Mouse (Mus musculus): ENCODE results near the gene Atp2c1. TPM values are rescaled to one million over a fixed set of nuclear protein-coding genes. Genes with fewer than 3 reads are reported as not detected.

Atp2c1 gene
- polyA plus RNA-seq, 1 experiment from 2014 or later: 45.9 TPM

- no peaks in the 10 kb centered on the region; the same call in 1 of the 2 replicates for H3K27me3 ChIP-seq (replicated peaks; ENCODE audit: control insufficient read depth, insufficient read depth, low read length)
- H3K9ac ChIP-seq (ENCODE audit: low read depth, low read length): no peak overlapping the region
- no peak overlapping the region for H3K4me2 ChIP-seq
- DNase-seq (ENCODE audit: low spot score) (peak; percentile 39), ATAC-seq (replicated peaks; ENCODE audit: low FRiP score) (no peak)
- no peak overlapping the region for H3K27ac ChIP-seq (ENCODE audit: low read depth, low read length)
- WGBS: 12% methylated on average over 4 of the region's 4 CpGs
- no peaks in the 10 kb centered on the region for H3K4me1 ChIP-seq (replicated peaks; ENCODE audit: control insufficient read depth, insufficient read depth, low read length)
- H3K36me3 ChIP-seq (ENCODE audit: control insufficient read depth, insufficient read depth, low read length): no peaks in the 10 kb centered on the region
- H3K9me3 ChIP-seq (ENCODE audit: control insufficient read depth, low read length): no peaks in the 10 kb centered on the region
- H3K4me3 ChIP-seq (ENCODE audit: low read depth, low read length): no peak overlapping the region
These were observed 137.8 kb downstream of the Atp2c1 start for GRCm38 (mm10) chr9:105389289-105389688.

GRCm38 (mm10) chr9:105387403-105387802 is 139.7 kb downstream of the Atp2c1 start:
- no peak for DNase-seq (ENCODE audit: low spot score)
- WGBS: 76% methylated on average over 5 of the region's 5 CpGs
- Histone ChIP-seq H3K36me3 (ENCODE audit: control insufficient read depth, insufficient read depth, low read length) (no peaks in the 10 kb centered on the region), H3K9ac (ENCODE audit: low read depth, low read length) (no peak overlapping the region), H3K27ac (ENCODE audit: low read depth, low read length) (no peak overlapping the region), H3K27me3 (replicated peaks; ENCODE audit: control insufficient read depth, insufficient read depth, low read length) (no peaks in the 10 kb centered on the region), H3K9me3 (ENCODE audit: control insufficient read depth, low read length) (no peaks in the 10 kb centered on the region), H3K4me2 (no peak overlapping the region), H3K4me3 (ENCODE audit: low read depth, low read length) (no peak overlapping the region), H3K4me1 (replicated peaks; ENCODE audit: control insufficient read depth, insufficient read depth, low read length) (no peaks in the 10 kb centered on the region)
- ATAC-seq (replicated peaks; ENCODE audit: low FRiP score): no peak

- no peak overlapping the region for H3K4me3 ChIP-seq (ENCODE audit: low read depth, low read length)
- WGBS: 79% methylated on average over 8 of the region's 8 CpGs
- no peak overlapping the region for H3K4me2 ChIP-seq
- H3K9me3 ChIP-seq (ENCODE audit: control insufficient read depth, low read length): no peaks in the 10 kb centered on the region
- no peak overlapping the region for H3K27ac ChIP-seq (ENCODE audit: low read depth, low read length)
- H3K4me1 ChIP-seq (replicated peaks; ENCODE audit: control insufficient read depth, insufficient read depth, low read length): no peaks in the 10 kb centered on the region
- no peak for DNase-seq (ENCODE audit: low spot score)
- no peak for ATAC-seq (replicated peaks; ENCODE audit: low FRiP score)
- H3K9ac ChIP-seq (ENCODE audit: low read depth, low read length): no peak overlapping the region
- H3K27me3 ChIP-seq (replicated peaks; ENCODE audit: control insufficient read depth, insufficient read depth, low read length): no peaks in the 10 kb centered on the region
- no peaks in the 10 kb centered on the region for H3K36me3 ChIP-seq (ENCODE audit: control insufficient read depth, insufficient read depth, low read length)
These were observed 147.5 kb downstream of the Atp2c1 start for GRCm38 (mm10) chr9:105379533-105380145.

GRCm38 (mm10) chr9:105377622-105378021 is 149.5 kb downstream of the Atp2c1 start:
- H3K9ac ChIP-seq (ENCODE audit: low read depth, low read length): no peak overlapping the region
- WGBS: 66% methylated on average over 3 of the region's 3 CpGs
- no peak overlapping the region for H3K27ac ChIP-seq (ENCODE audit: low read depth, low read length)
- H3K36me3 ChIP-seq (ENCODE audit: control insufficient read depth, insufficient read depth, low read length): no peaks in the 10 kb centered on the region
- H3K9me3 ChIP-seq (ENCODE audit: control insufficient read depth, low read length): no peaks in the 10 kb centered on the region
- DNase-seq (ENCODE audit: low spot score) (no peak), ATAC-seq (replicated peaks; ENCODE audit: low FRiP score) (no peak)
- no peaks in the 10 kb centered on the region for H3K4me1 ChIP-seq (replicated peaks; ENCODE audit: control insufficient read depth, insufficient read depth, low read length)
- H3K4me2 ChIP-seq: no peak overlapping the region
- H3K27me3 ChIP-seq (replicated peaks; ENCODE audit: control insufficient read depth, insufficient read depth, low read length): no peaks in the 10 kb centered on the region
- H3K4me3 ChIP-seq (ENCODE audit: low read depth, low read length): no peak overlapping the region

GRCm38 (mm10) chr9:105376954-105377530 is 150.1 kb downstream of the Atp2c1 start:
- Histone ChIP-seq H3K27ac (ENCODE audit: low read depth, low read length) (no peak overlapping the region), H3K9ac (ENCODE audit: low read depth, low read length) (no peak overlapping the region), H3K4me3 (ENCODE audit: low read depth, low read length) (no peak overlapping the region), H3K36me3 (ENCODE audit: control insufficient read depth, insufficient read depth, low read length) (no peaks in the 10 kb centered on the region), H3K9me3 (ENCODE audit: control insufficient read depth, low read length) (no peaks in the 10 kb centered on the region), H3K4me2 (no peak overlapping the region), H3K27me3 (replicated peaks; ENCODE audit: control insufficient read depth, insufficient read depth, low read length) (no peaks in the 10 kb centered on the region), H3K4me1 (replicated peaks; ENCODE audit: control insufficient read depth, insufficient read depth, low read length) (no peaks in the 10 kb centered on the region)
- 67% methylated on average over 7 of the region's 7 CpGs for WGBS
- ATAC-seq (replicated peaks; ENCODE audit: low FRiP score) (no peak), DNase-seq (ENCODE audit: low spot score) (no peak)

GRCm38 (mm10) chr9:105376411-105376810 is 150.7 kb downstream of the Atp2c1 start:
- ATAC-seq (replicated peaks; ENCODE audit: low FRiP score) (no peak), DNase-seq (ENCODE audit: low spot score) (no peak)

GRCm38 (mm10) chr9:105374361-105374760 is 152.8 kb downstream of the Atp2c1 start:
- H3K36me3 ChIP-seq (ENCODE audit: control insufficient read depth, insufficient read depth, low read length): no peaks in the 10 kb centered on the region
- no peak for DNase-seq (ENCODE audit: low spot score)
- H3K27ac ChIP-seq (ENCODE audit: low read depth, low read length): no peak overlapping the region
- H3K27me3 ChIP-seq (replicated peaks; ENCODE audit: control insufficient read depth, insufficient read depth, low read length): no peaks in the 10 kb centered on the region
- no peak overlapping the region for H3K4me3 ChIP-seq (ENCODE audit: low read depth, low read length)
- ATAC-seq (replicated peaks; ENCODE audit: low FRiP score): no peak
- H3K9me3 ChIP-seq (ENCODE audit: control insufficient read depth, low read length): no peaks in the 10 kb centered on the region
- H3K4me2 ChIP-seq: no peak overlapping the region
- H3K4me1 ChIP-seq (replicated peaks; ENCODE audit: control insufficient read depth, insufficient read depth, low read length): no peaks in the 10 kb centered on the region
- WGBS: 68% methylated on average over 5 of the region's 5 CpGs
- H3K9ac ChIP-seq (ENCODE audit: low read depth, low read length): no peak overlapping the region

More at GRCm38 (mm10) chr9:105376411-105376810, 150.7 kb downstream of the Atp2c1 start:
- H3K27me3 ChIP-seq (replicated peaks; ENCODE audit: control insufficient read depth, insufficient read depth, low read length): no peaks in the 10 kb centered on the region
- no peak overlapping the region for H3K27ac ChIP-seq (ENCODE audit: low read depth, low read length)
- no peak overlapping the region for H3K4me2 ChIP-seq
- H3K36me3 ChIP-seq (ENCODE audit: control insufficient read depth, insufficient read depth, low read length): no peaks in the 10 kb centered on the region
- WGBS: 69% methylated on average over 7 of the region's 7 CpGs
- H3K9ac ChIP-seq (ENCODE audit: low read depth, low read length): no peak overlapping the region
- no peak overlapping the region for H3K4me3 ChIP-seq (ENCODE audit: low read depth, low read length)
- H3K4me1 ChIP-seq (replicated peaks; ENCODE audit: control insufficient read depth, insufficient read depth, low read length): no peaks in the 10 kb centered on the region
- H3K9me3 ChIP-seq (ENCODE audit: control insufficient read depth, low read length): no peaks in the 10 kb centered on the region

GRCm38 (mm10) chr9:105368605-105369004 is 158.5 kb downstream of the Atp2c1 start:
- DNase-seq (ENCODE audit: low spot score) (no peak), ATAC-seq (replicated peaks; ENCODE audit: low FRiP score) (no peak)
- 84% methylated on average over 3 of the region's 3 CpGs for WGBS

GRCm38 (mm10) chr9:105366199-105366598 is 160.9 kb downstream of the Atp2c1 start:
- no peak overlapping the region for H3K4me2 ChIP-seq
- no peaks in the 10 kb centered on the region for H3K4me1 ChIP-seq (replicated peaks; ENCODE audit: control insufficient read depth, insufficient read depth, low read length)
- DNase-seq (ENCODE audit: low spot score) (no peak), ATAC-seq (replicated peaks; ENCODE audit: low FRiP score) (no peak)
- H3K27ac ChIP-seq (ENCODE audit: low read depth, low read length): no peak overlapping the region
- no peak overlapping the region for H3K4me3 ChIP-seq (ENCODE audit: low read depth, low read length)
- no peak overlapping the region for H3K9ac ChIP-seq (ENCODE audit: low read depth, low read length)
- WGBS: 87% methylated on average over 4 of the region's 4 CpGs
- no peaks in the 10 kb centered on the region for H3K36me3 ChIP-seq (ENCODE audit: control insufficient read depth, insufficient read depth, low read length)
- no peaks in the 10 kb centered on the region for H3K27me3 ChIP-seq (replicated peaks; ENCODE audit: control insufficient read depth, insufficient read depth, low read length)
- no peaks in the 10 kb centered on the region for H3K9me3 ChIP-seq (ENCODE audit: control insufficient read depth, low read length)

More at GRCm38 (mm10) chr9:105368605-105369004, 158.5 kb downstream of the Atp2c1 start:
- Histone ChIP-seq H3K36me3 (ENCODE audit: control insufficient read depth, insufficient read depth, low read length) (no peaks in the 10 kb centered on the region), H3K9ac (ENCODE audit: low read depth, low read length) (no peak overlapping the region), H3K4me3 (ENCODE audit: low read depth, low read length) (no peak overlapping the region), H3K4me1 (replicated peaks; ENCODE audit: control insufficient read depth, insufficient read depth, low read length) (no peaks in the 10 kb centered on the region), H3K4me2 (no peak overlapping the region), H3K27ac (ENCODE audit: low read depth, low read length) (no peak overlapping the region), H3K9me3 (ENCODE audit: control insufficient read depth, low read length) (no peaks in the 10 kb centered on the region), H3K27me3 (replicated peaks; ENCODE audit: control insufficient read depth, insufficient read depth, low read length) (no peaks in the 10 kb centered on the region)

Data from liver, embryonic 11.5 days (tissue).